Mouse (Mus musculus) testis, adult 2 months (tissue): ENCODE results near the gene C1qtnf3. TPM values are rescaled to one million over a fixed set of nuclear protein-coding genes. Genes with fewer than 3 reads are reported as not detected.

ENCODE experiments used
- H3K27ac ChIP-seq: fragments of 200-500 bp; 2 replicates; pipeline ENCODE4 v1.5.1; 2012; ENCODE audit warnings: low read depth, low read length; ENCODE audit not compliant: control insufficient read depth, insufficient read depth
- H3K27me3 ChIP-seq: fragments of 200-500 bp; 2 replicates; pipeline ENCODE4 v1.6.1; 2012; ENCODE audit warnings: mild to moderate bottlenecking, low read length, moderate library complexity; ENCODE audit not compliant: control insufficient read depth, insufficient read depth
- H3K36me3 ChIP-seq: fragments of 200-500 bp; 2 replicates; pipeline ENCODE4 v1.6.1; 2012; ENCODE audit warnings: mild to moderate bottlenecking, low read length; ENCODE audit not compliant: control insufficient read depth, insufficient read depth
- H3K4me1 ChIP-seq: fragments of 200-500 bp; 2 replicates; pipeline ENCODE4 v1.6.1; 2012; ENCODE audit warnings: low read length; ENCODE audit not compliant: control insufficient read depth, insufficient read depth
- H3K4me3 ChIP-seq: fragments of 200-500 bp; 2 replicates; pipeline ENCODE4 v1.5.1; 2012; ENCODE audit warnings: low read depth, mild to moderate bottlenecking, low read length, moderate library complexity, mixed read lengths; ENCODE audit not compliant: control insufficient read depth
- CTCF ChIP-seq: fragments of 200-500 bp; IDR thresholded peaks from 2 replicates; pipeline ENCODE4 v1.5.1; 2012; ENCODE audit warnings: low read depth, mild to moderate bottlenecking, inconsistent platforms, low read length, moderate library complexity; ENCODE audit not compliant: control insufficient read depth, insufficient read depth, insufficient replicate concordance
- POLR2A ChIP-seq: fragments of 200-500 bp; IDR thresholded peaks from 2 replicates; pipeline ENCODE4 v1.6.1; 2012; ENCODE audit warnings: low read depth, mild to moderate bottlenecking, inconsistent platforms, low read length, moderate library complexity; ENCODE audit not compliant: control insufficient read depth
- polyA plus RNA-seq: library from polyadenylated mRNA; depleted of rRNA; stranded (reverse); fragments of >200 nt; gene quantifications from 2 replicates; pipeline ENCODE4 v1.2.3, GENCODE M21; 2012

C1qtnf3 gene
- polyA plus RNA-seq, 1 experiment: 3.1 TPM

DNA sequence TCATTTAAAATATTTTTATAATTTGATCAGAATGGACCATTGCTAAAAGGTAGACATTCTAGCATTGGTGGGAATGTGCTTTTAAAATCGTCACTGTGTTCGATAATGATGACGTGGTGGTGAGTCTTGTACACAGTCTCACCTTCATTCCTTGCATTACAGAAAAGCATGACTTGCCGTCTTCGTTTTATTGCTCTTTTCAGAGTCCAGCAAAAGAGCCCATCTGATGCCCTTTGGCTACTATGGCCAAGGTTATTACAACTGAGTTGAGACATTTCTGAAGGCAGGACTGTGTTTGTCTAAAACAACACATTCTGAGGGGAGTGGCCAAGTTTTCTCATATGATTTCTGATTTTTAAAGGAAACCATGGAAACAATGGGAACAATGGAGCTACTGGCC, 8.1 kb downstream of the C1qtnf3 start:
- Histone ChIP-seq H3K36me3 (no peaks in the 10 kb centered on the region), H3K4me1 (no peaks in the 10 kb centered on the region), H3K27me3 (no peaks in the 10 kb centered on the region), H3K27ac (no peak overlapping the region), H3K4me3 (no peak overlapping the region)
- TF ChIP-seq CTCF (no peak), POLR2A (no peak)

DNA sequence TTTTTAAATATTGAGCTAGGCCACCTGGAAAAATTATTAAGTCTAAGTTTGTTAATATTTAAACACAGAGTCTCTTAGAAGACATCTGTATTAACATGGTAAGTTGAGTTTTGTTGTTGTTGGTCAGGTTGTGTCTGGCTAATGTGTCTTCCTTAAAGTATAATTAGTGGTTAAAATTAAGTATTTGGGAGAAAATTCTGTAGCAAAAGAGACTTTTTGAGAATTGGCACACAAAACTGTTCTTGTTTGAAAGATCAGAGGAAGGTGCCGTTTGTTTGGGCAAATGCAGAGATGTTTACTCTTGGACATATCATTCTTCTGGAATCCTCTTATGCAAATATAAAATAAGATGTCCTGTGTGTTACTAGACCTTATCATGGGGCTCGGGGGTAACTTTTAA, 10.5 kb downstream of the C1qtnf3 start:
- H3K4me3 ChIP-seq: no peak overlapping the region
- TF ChIP-seq POLR2A (no peak), CTCF (no peak)
- H3K27me3 ChIP-seq: no peaks in the 10 kb centered on the region
- no peaks in the 10 kb centered on the region for H3K36me3 ChIP-seq
- H3K4me1 ChIP-seq: no peaks in the 10 kb centered on the region
- no peak overlapping the region for H3K27ac ChIP-seq

DNA sequence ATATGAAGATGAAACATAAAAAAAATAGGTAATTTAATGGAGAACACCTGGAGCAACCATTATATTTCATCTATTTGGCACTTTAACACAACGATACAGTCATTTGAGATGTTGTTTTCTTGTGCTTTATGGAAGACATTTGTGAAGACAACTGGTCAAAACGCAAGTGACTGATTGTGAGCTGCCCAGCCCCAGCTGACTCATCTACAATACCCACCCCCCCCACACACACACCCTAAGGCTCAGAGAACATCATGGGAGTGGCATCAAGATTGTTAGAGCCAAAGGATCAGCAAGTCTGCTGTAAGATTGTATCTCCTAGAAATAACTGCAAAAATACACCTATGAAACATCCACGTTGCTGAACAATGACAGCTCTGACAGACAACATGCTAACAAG, 17.3 kb downstream of the C1qtnf3 start:
- H3K4me1 ChIP-seq: no peaks in the 10 kb centered on the region
- H3K4me3 ChIP-seq: no peak overlapping the region
- no peak overlapping the region for H3K27ac ChIP-seq
- no peaks in the 10 kb centered on the region for H3K36me3 ChIP-seq
- no peaks in the 10 kb centered on the region for H3K27me3 ChIP-seq
- TF ChIP-seq CTCF (no peak), POLR2A (no peak)

DNA sequence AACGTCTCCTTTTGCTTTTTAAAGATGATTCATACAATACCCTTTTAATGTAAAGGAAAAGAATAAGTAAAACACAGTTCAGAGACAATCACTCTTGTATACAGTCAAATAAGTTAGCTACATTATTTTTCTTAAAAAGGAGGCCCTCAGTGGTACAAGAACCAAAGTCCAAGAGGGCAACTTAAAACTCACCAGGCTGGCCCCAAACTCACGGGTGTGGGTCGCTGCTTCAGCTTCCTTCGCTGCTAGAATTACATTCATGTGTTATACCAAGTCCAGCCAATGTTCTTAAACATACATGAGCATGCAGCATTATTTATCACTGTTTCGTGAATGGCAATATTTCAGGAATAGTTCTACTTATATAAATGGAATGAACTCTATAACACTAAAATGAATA, 18.6 kb downstream of the C1qtnf3 start:
- no peaks in the 10 kb centered on the region for H3K4me1 ChIP-seq
- no peak overlapping the region for H3K27ac ChIP-seq
- no peaks in the 10 kb centered on the region for H3K36me3 ChIP-seq
- TF ChIP-seq POLR2A (no peak), CTCF (no peak)
- no peaks in the 10 kb centered on the region for H3K27me3 ChIP-seq
- peak overlapping the region; percentile 38 for H3K4me3 ChIP-seq

DNA sequence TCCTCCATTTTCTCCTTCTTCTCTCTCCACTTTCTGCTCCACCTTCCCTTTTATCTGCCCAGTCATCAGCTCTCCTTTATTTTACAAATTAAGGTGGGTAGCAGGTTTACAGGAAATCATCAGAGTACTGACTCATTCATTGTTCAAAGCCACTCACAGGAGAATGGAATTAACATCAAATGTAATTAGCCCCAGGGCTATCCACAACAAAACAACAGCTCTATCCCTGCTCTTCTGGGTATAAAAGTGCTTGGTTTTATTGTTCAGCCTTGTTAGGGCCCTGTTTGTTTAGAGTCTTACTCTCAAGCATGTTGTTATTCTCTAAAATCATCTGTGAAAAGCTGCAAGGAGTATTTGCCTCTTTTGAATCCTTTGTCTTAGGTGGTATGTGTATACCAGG, 25.0 kb downstream of the C1qtnf3 start:
- Histone ChIP-seq H3K27me3 (no peaks in the 10 kb centered on the region), H3K27ac (no peak overlapping the region), H3K4me3 (no peak overlapping the region), H3K36me3 (no peaks in the 10 kb centered on the region), H3K4me1 (peaks cover 4% of the 10 kb centered on the region; the same call in 1 of the 2 replicates)
- TF ChIP-seq CTCF: no peak
- TF ChIP-seq POLR2A: no peak

DNA sequence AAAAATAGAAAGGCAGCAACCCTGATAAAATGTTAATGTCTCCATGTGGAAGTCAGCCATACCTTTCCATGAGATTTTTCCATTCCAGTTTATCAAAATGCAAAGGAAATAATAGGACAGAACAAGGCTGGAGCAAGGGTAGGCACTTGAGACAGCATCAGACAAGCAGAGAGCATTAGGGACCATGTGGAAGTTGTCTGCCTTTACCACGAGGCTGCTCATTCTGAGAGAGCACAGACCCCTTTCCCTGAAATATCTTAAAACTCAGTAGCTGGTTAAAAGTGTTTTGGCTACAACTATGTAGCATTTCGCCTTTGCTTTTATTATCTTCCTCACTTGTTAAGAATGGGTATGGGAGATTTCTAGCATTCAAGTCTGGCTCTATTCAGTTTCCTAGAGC, 28.6 kb downstream of the C1qtnf3 start:
- H3K36me3 ChIP-seq: no peaks in the 10 kb centered on the region
- H3K27me3 ChIP-seq: no peaks in the 10 kb centered on the region
- peaks cover 4% of the 10 kb centered on the region; the same call in 1 of the 2 replicates for H3K4me1 ChIP-seq
- H3K27ac ChIP-seq: no peak overlapping the region
- no peak for TF ChIP-seq CTCF
- no peak for TF ChIP-seq POLR2A
- H3K4me3 ChIP-seq: no peak overlapping the region

DNA sequence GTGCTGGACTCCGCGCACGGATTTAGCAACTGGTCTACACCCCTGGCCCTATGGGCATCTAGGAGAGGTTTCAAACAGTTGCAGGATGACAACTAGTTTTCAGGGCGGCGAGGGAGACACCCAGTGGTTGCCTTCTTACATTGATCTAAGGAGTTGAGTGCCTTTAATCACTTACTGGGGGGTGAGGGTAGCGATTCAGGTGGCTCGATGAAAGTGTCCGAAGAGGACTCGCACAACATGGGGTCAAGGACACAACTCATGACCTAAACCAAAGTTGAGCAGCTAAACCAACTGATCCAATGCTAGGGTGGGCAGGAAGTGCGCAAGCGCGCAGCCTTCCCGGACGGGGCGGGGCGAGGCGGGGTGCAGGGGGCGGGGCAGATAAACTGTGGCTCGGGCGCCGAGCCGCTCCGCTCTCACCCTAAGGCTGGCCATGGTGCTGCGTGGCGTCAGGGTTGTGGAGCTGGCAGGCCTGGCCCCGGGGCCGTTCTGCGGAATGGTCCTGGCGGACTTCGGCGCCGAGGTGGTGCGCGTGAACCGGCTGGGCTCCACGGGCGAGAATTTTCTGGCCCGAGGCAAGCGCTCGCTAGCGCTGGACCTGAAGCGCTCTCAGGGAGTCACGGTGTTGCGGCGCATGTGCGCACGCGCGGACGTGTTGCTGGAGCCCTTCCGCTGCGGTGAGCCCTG, 29.4 kb downstream of the C1qtnf3 start, which contains the start of gene Amacr:
Gene Amacr, plus strand, starts transcription at position 380 of the 687 bp plus-strand sequence.
- Histone ChIP-seq H3K4me3 (peak within 1 kb of the TSS; percentile 85), H3K36me3 (no peaks in the 10 kb centered on the region), H3K4me1 (peaks cover 4% of the 10 kb centered on the region; the same call in 1 of the 2 replicates), H3K27ac (peak within 1 kb of the TSS; percentile 96), H3K27me3 (no peaks in the 10 kb centered on the region)
- TF ChIP-seq POLR2A: peak; percentile 84
- TF ChIP-seq CTCF: peak; percentile 26; the same call in 1 of the 2 replicates

DNA sequence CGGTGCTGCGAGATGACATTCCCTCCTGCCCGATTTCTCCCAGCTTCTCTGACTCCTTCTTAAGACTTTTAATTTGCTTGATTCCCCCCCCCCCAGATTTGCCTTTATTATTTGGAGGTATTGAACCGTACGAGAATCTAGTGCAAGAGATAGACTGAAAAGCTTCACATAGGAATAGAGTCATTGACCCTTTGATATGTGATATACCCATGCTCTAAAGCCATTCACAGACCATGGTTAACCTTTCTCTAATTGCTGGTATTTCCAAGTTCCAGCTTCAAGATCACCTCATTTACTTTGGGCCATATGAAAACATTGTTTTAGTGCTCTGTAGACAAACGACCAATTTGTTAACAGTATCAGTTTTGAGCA, 29.9 kb downstream of the C1qtnf3 start:
- Histone ChIP-seq H3K27me3 (no peaks in the 10 kb centered on the region), H3K36me3 (no peaks in the 10 kb centered on the region), H3K4me1 (peaks cover 4% of the 10 kb centered on the region; the same call in 1 of the 2 replicates), H3K4me3 (peak overlapping the region; percentile 85), H3K27ac (peak overlapping the region; percentile 86)
- TF ChIP-seq POLR2A (no peak), CTCF (no peak)
